Mouse (Mus musculus) kidney, adult 18-20 months (tissue): ENCODE data around the gene Rbm34.

Source experiments
- DNase-seq: peaks from one replicate; pipeline ENCODE4 v3.0.0; 2021

The Rbm34 gene

GRCm38 (mm10) chr8:126951900-126952636 is 18.8 kb downstream of the Rbm34 start:
- no peak for DNase-seq

- no peak for DNase-seq
These were observed 21.3 kb downstream of the Rbm34 start for GRCm38 (mm10) chr8:126949527-126949926.

- DNase-seq, result no peak
These were observed 24.4 kb downstream of the Rbm34 start for GRCm38 (mm10) chr8:126946444-126946843.

GRCm38 (mm10) chr8:126945730-126946163 is 25.1 kb downstream of the Rbm34 start, which contains the start of gene Tomm20:
Gene Tomm20, minus strand, starts transcription at chr8:126945844.
- DNase-seq, result peak; percentile 98

GRCm38 (mm10) chr8:126944781-126945691 is 25.8 kb downstream of the Rbm34 start:
- DNase-seq, result peak; percentile 77

- DNase-seq, result no peak
These were observed 27.3 kb downstream of the Rbm34 start for GRCm38 (mm10) chr8:126943565-126943964.

GRCm38 (mm10) chr8:126937337-126937736 is 33.5 kb downstream of the Rbm34 start:
- no peak for DNase-seq

GRCm38 (mm10) chr8:126935932-126936331 is 34.9 kb downstream of the Rbm34 start:
- no peak for DNase-seq

- DNase-seq, result no peak
These were observed 35.5 kb downstream of the Rbm34 start for GRCm38 (mm10) chr8:126935387-126935786.

- no peak for DNase-seq
These were observed 38.2 kb downstream of the Rbm34 start for GRCm38 (mm10) chr8:126932656-126933055.

- DNase-seq, result no peak
These were observed 38.6 kb downstream of the Rbm34 start for GRCm38 (mm10) chr8:126932249-126932648.

- no peak for DNase-seq
These were observed 39.2 kb downstream of the Rbm34 start for GRCm38 (mm10) chr8:126931720-126932119.

- DNase-seq, result peak; percentile 68
These were observed 41.2 kb downstream of the Rbm34 start for GRCm38 (mm10) chr8:126929607-126930161.

- no peak for DNase-seq
These were observed 41.9 kb downstream of the Rbm34 start for GRCm38 (mm10) chr8:126928755-126929505.

GRCm38 (mm10) chr8:126928028-126928427 is 42.8 kb downstream of the Rbm34 start:
- DNase-seq, result peak; percentile 25

- DNase-seq, result no peak
These were observed 43.8 kb downstream of the Rbm34 start for GRCm38 (mm10) chr8:126927058-126927457.

- no peak for DNase-seq
These were observed 47.9 kb downstream of the Rbm34 start for GRCm38 (mm10) chr8:126922981-126923380.

- no peak for DNase-seq
These were observed 49.4 kb downstream of the Rbm34 start for GRCm38 (mm10) chr8:126921432-126921831.

GRCm38 (mm10) chr8:126920845-126921244 is 50.0 kb downstream of the Rbm34 start:
- DNase-seq, result peak; percentile 83

GRCm38 (mm10) chr8:126920386-126920785 is 50.5 kb downstream of the Rbm34 start:
- DNase-seq, result no peak

GRCm38 (mm10) chr8:126919703-126920102 is 51.2 kb downstream of the Rbm34 start:
- no peak for DNase-seq

- no peak for DNase-seq
These were observed 51.6 kb downstream of the Rbm34 start for GRCm38 (mm10) chr8:126919255-126919654.

- no peak for DNase-seq
These were observed 52.5 kb downstream of the Rbm34 start for GRCm38 (mm10) chr8:126918356-126918755.
